In genomic region chr4:83174946-83175345, GRCm38 (mm10) we compare ENCODE assay signal across 30 mouse cellular contexts.
DNase-seq lines count a peak whose midpoint lies in the region; ATAC-seq lines count a peak whose summit lies in the region.
"Had no signal": no experiment of that assay in that cellular context is flagged by ENCODE, and none has a peak within 500 bp of the region (broad histone marks: within the 10 kb centered on the region; RNA-seq: fewer than 3 reads in every experiment).

No protein-coding gene starts in this region.

- no peak overlapping the region for H3K4me2 ChIP-seq in forebrain, embryonic 12.5 days
- H3K4me2 ChIP-seq in kidney, embryonic 16.5 days (replicated peaks; ENCODE audit: low read depth, low read length) = no peak overlapping the region
- H3K4me2 ChIP-seq: embryonic facial prominence, embryonic 12.5 days; heart, embryonic 13.5 days; hindbrain, embryonic 15.5 days; kidney, embryonic 15.5 days; limb, embryonic 15.5 days had no signal

- H3K9me3 ChIP-seq in forebrain, embryonic 10.5 days = no peaks in the 10 kb centered on the region
- H3K9me3 ChIP-seq in forebrain, embryonic 12.5 days = no peaks in the 10 kb centered on the region
- no peaks in the 10 kb centered on the region for H3K9me3 ChIP-seq in kidney, embryonic 16.5 days (ENCODE audit: low read length)
- H3K9me3 ChIP-seq: embryonic facial prominence, embryonic 12.5 days; heart, embryonic 13.5 days; hindbrain, embryonic 10.5 days; hindbrain, embryonic 15.5 days; kidney, embryonic 15.5 days; limb, embryonic 15.5 days had no signal

- peak; percentile 7 for DNase-seq in forebrain, embryonic 10.5 days (ENCODE audit: extremely low spot score, low spot score)
- DNase-seq in kidney, adult 18-20 months = no peak
- peak; percentile 71 for DNase-seq in brain, adult 2 months (ENCODE audit: low read depth, low spot score)
- peak; percentile 24 to 35 for DNase-seq in layer of hippocampus, postnatal 10 days (ENCODE audit: low spot score in 2 of 2)
- DNase-seq in MN1 (ENCODE audit: low spot score) = no peak
- DNase-seq in adrenal gland, adult 2 months = no peak
- DNase-seq: adrenal gland, postnatal 10 days; cerebellum, adult 11 months; cerebellum, adult 9-10 months; embryo, embryonic 11 days; gastrocnemius, postnatal 25 days; heart, adult 2 months; heart, postnatal 10 days; kidney, adult 11 months; kidney, postnatal 4 days; left cerebral cortex, postnatal 4 days; lung, adult 2 months; lung, postnatal 10 days; midbrain, embryonic 14.5 days had no signal

- no peak overlapping the region for H3K4me3 ChIP-seq in forebrain, embryonic 10.5 days
- no peak overlapping the region for H3K4me3 ChIP-seq in forebrain, embryonic 12.5 days (replicated peaks)
- no peak overlapping the region for H3K4me3 ChIP-seq in kidney, embryonic 16.5 days (ENCODE audit: low read length)
- H3K4me3 ChIP-seq: embryonic facial prominence, embryonic 12.5 days; heart, adult 2 months; heart, embryonic 13.5 days; hindbrain, embryonic 10.5 days; hindbrain, embryonic 15.5 days; kidney, embryonic 15.5 days; limb, embryonic 15.5 days had no signal

- H3K27ac ChIP-seq in forebrain, embryonic 10.5 days = no peak overlapping the region
- no peak overlapping the region for H3K27ac ChIP-seq in forebrain, embryonic 12.5 days
- 0 out of 2 replicates have a peak overlapping the region, but pooled peaks have one; percentile 6 for H3K27ac ChIP-seq in kidney, embryonic 16.5 days (ENCODE audit: low read length)
- H3K27ac ChIP-seq: embryonic facial prominence, embryonic 12.5 days; heart, adult 2 months; heart, embryonic 13.5 days; hindbrain, embryonic 10.5 days; hindbrain, embryonic 15.5 days; kidney, embryonic 15.5 days; limb, embryonic 15.5 days; liver, embryonic 14.5 days had no signal

- no peaks in the 10 kb centered on the region for H3K36me3 ChIP-seq in forebrain, embryonic 10.5 days (replicated peaks)
- no peaks in the 10 kb centered on the region for H3K36me3 ChIP-seq in forebrain, embryonic 12.5 days (replicated peaks)
- no peaks in the 10 kb centered on the region for H3K36me3 ChIP-seq in kidney, embryonic 16.5 days (ENCODE audit: insufficient read depth, low read length)
- H3K36me3 ChIP-seq: embryonic facial prominence, embryonic 12.5 days; heart, embryonic 13.5 days; hindbrain, embryonic 10.5 days; hindbrain, embryonic 15.5 days; kidney, embryonic 15.5 days; limb, embryonic 15.5 days had no signal

- no peak overlapping the region for H3K9ac ChIP-seq in forebrain, embryonic 12.5 days
- H3K9ac ChIP-seq in kidney, embryonic 16.5 days (replicated peaks; ENCODE audit: low read length) = no peak overlapping the region
- H3K9ac ChIP-seq: embryonic facial prominence, embryonic 12.5 days; heart, embryonic 13.5 days; hindbrain, embryonic 15.5 days; kidney, embryonic 15.5 days; limb, embryonic 15.5 days; liver, embryonic 14.5 days had no signal

- ATAC-seq in forebrain, embryonic 12.5 days (ENCODE audit: low FRiP score) = no peak
- ATAC-seq in kidney, embryonic 16.5 days (ENCODE audit: low FRiP score, low TSS enrichment) = no peak
- ATAC-seq: inflammation-experienced regulatory T-cells, adult 6 months had no signal

- 94% methylated on average over 8 of the region's 8 CpGs for WGBS in forebrain, embryonic 10.5 days
- 92% methylated on average over 8 of the region's 8 CpGs for WGBS in forebrain, embryonic 12.5 days
- 81% methylated on average over 8 of the region's 8 CpGs for WGBS in kidney, embryonic 16.5 days

- peaks cover 17% of the 10 kb centered on the region for H3K4me1 ChIP-seq in forebrain, embryonic 10.5 days
- 0 out of 2 replicates have a peak, but pooled peaks cover 3% of the 10 kb centered on the region for H3K4me1 ChIP-seq in forebrain, embryonic 12.5 days
- peaks cover 17% of the 10 kb centered on the region; the same call in 1 of the 2 replicates for H3K4me1 ChIP-seq in kidney, embryonic 16.5 days (ENCODE audit: insufficient read depth, low read length)
- H3K4me1 ChIP-seq: hindbrain, embryonic 15.5 days; limb, embryonic 15.5 days had no signal

- H3K27me3 ChIP-seq in forebrain, embryonic 10.5 days (ENCODE audit: poor library complexity, severe bottlenecking) = no peaks in the 10 kb centered on the region
- H3K27me3 ChIP-seq in forebrain, embryonic 12.5 days = no peaks in the 10 kb centered on the region
- H3K27me3 ChIP-seq in kidney, embryonic 16.5 days (ENCODE audit: insufficient read depth, low read length) = no peaks in the 10 kb centered on the region
- H3K27me3 ChIP-seq: CH12.LX; embryonic facial prominence, embryonic 12.5 days; heart, embryonic 13.5 days; hindbrain, embryonic 15.5 days; kidney, embryonic 15.5 days; limb, embryonic 15.5 days had no signal

Comparison
In these comparisons a context has a peak if more than half of its experiments do, and no peak if none do; other contexts are left out.
1. DNase-seq: peak in forebrain, embryonic 10.5 days (single experiment), brain, adult 2 months (single experiment) and layer of hippocampus, postnatal 10 days (2 of 2); none in kidney, adult 18-20 months (single experiment), MN1 (single experiment) and adrenal gland, adult 2 months (single experiment).